Mouse (Mus musculus) layer of hippocampus, postnatal 10 days (tissue): ENCODE data around the gene Tchhl1. TPM values are rescaled to one million over a fixed set of nuclear protein-coding genes. Genes with fewer than 3 reads are reported as not detected.

ENCODE experiments used
- DNase-seq, 2 experiments: peaks; one replicate each; pipeline ENCODE4 v3.0.0; 2021; ENCODE audit warnings: low spot score in 2 of 2
- microRNA-seq, 2 experiments: library from miRNA; unstranded; fragments of <30 nt; microRNA quantifications; one replicate each; pipeline ENCODE4 v1.2.0; 2021
- total RNA-seq, 2 experiments: library from RNA; stranded (reverse); gene quantifications; 2 replicates each; pipeline ENCODE4 v1.2.3; 2021

Tchhl1 gene
- total RNA-seq, 2 experiments from 2014 or later: not detected

DNA sequence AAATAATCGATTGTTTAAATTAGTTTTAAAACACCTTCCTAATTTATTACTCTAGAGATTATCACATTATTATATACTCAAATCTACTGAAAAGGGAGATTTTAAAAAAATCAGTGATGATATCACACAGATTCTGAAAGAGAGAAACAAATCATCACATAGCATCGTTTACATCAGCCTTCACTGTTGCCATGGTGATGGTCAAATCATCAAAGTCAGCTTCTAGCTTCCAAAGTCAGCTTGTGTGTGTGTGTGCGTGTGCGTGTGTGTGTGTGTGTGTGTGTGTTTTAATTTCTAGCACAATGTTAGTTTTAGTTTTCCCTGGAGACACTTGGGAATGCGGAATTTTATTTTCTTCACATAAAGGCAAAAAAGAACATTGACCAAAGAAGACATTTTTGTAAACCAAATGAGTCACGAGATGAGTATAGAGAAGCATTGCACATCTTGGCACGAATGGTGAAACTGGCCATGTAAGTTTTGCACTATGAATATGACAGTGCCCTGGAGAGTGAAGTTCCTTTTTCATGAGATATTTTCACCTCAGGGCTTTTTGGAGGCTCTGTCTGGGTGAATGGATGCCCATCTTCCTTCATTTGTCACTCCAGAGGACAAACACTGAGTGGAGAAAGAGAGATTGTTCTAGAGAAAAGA is 36.1 kb downstream of the Tchhl1 start:
- no peak for DNase-seq

DNA sequence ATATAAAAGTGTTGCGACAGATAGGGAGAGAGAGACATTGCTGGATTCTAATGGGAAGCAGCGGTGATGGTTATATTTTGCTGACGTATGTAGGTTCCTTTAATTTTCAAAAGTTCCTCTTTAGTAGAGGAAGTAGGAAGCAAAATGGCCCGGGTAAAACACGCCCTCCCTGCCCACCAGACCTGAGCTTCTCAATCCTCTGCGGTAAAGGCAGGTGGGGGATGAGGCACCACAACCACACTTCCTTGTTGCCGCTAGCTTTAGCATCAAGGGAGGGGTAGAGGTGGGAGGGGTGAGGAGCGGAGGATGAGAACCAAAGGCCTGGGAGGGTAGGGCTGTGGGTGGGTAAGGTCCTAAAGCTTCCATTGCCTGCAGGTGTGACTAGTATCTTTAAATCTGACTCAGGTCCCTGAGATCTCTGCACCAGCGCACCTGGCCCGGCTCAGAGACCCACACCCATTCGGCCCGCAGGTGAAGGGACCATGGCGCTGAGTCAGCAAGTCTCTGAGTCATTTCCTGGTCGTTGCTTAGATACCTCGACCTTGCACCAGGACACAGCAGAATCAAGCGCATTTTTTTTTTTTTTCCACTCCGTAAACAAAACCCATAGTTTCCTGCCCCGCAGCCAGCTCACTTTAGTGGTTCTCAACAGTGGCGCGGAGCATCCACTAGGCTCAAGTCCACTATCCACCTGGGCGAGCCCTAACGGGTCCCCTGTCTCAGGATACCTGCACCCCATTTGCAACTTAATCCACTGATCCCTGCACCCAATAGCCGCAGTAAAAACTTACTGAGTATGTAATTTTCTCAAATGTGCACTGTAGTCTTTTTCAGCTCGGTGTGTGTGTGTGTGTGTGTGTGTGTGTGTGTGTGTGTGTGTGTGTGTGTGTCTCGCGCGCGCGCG is 37.7 kb downstream of the Tchhl1 start:
- no peak for DNase-seq

DNA sequence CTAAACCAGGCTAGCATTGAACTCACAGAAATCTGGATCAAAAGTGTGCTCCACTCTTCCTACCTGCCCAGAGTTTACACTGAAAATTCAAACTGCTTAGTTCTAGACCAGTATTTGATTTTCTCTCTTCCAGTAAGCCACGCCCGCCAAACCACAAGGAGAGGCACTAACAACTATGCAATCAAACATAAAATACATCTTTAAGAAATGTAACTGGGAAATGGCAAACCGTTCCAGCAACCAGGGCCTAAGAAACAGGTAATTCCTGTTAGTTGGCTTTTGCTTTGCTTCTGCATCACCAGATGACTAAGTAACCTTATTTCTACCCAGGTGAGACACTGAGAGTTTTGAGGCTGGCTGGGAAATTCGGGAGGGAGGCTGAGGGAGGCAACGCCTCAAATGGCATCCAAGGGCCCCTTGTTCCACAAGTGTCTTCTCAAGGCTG is 38.3 kb downstream of the Tchhl1 start:
- DNase-seq: no peak

DNA sequence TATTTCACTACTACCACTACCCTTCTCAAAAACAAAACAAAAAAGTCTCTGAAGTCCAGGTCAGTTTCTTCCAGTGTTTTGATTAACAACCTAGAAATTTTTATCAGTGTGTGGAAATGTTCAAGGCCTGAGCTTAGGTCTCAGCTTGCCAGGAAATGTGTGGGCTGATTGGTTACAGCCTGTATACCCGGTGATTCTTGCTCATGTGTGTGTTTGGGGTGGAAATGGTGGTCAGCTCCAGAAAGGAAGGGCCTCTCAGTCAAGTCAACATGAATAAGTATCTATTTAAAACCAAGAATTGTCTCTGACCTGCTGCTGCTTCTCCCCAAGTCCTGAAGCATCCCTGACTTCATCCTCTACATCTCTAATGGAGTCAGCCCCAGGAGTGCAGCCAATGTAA is 40.7 kb downstream of the Tchhl1 start:
- no peak for DNase-seq

DNA sequence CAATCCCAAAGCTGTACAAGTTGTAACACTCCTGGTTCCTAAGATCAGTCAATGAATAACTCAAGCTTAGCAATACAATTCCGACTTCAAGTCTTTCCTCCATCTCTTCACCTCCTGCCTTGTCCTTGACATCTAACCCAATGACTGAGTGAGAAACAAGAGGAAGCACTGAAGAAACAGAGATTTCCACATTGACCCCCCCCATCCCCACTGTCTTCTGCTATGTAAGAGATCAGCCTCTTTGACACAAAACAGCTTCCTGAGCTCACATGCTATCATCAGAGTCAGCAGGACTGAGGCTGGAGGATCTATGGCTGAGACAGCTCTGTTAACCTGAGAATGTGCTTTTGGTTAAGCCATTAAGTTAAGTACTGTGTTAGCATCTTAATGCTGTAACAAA is 42.5 kb downstream of the Tchhl1 start:
- DNase-seq: no peak

DNA sequence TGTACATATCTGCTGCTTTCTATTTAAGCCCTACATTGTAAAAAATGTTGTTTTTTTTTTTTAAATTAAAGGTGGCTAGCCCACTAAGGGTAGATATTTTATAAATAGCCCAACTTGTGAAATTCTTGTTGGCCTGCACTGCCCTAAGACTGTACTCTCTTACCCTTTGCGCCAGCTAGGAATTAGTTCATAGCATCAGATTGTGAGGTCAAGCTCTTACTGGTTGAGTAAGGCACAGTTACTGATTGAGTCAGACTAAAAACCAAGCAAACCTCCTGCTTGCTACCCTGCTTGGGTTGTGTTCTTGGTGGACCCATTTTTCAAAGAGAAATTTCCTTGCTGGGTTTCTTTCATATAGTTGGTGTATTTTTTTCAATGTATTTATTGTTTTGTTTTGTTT is 43.2 kb downstream of the Tchhl1 start:
- no peak for DNase-seq

DNA sequence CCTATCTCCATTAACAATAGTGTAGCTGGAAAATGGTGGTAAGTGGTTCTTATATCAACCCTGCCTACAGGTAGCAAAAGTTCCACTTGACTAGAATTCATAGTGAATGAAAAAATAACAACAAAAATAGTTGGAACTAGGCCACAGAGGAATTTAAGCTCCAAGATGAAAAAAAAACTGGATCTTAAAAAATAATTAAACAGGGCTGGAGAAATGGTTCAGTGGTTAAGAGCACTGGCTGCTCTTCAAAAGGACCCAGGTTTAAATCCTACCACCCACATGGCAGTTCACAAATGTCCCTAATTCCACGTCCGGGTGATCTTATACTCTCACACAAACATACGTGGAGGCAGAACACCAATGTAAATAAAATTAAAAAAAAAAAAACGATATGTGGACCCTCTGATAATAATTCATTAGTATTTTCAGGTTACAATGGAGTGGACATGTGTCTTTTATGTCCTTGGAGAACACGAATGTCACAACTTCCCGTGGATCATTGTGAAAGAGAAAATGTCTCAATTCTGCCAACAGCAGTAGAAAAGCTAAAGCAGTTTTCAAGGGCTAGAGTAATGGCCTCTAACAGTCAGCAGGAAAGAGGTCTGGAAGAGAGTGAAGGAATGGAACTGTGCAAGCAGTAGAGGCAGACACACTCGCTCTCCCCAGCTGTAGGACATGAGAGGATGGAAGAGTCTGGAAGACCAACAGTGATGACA is 44.0 kb downstream of the Tchhl1 start:
- no peak for DNase-seq

DNA sequence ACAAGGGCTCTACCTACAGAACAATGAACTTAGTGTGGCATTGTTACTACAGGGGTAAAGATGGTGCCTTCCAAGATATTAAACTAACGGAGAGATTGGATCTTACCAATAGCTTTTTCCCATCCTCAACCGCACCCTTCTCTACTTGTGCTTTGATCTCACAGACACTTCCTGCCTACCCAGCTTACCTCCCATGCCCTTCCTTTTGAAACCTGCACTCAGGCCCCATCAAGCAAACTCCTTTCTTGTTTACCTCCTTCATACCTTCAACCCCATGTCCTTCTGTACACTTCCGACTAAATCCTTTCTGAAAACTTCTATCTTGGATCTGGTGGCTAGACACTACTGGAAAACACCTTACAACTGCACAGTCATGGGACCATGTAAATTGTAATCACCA is 46.1 kb downstream of the Tchhl1 start:
- no peak for DNase-seq

DNA sequence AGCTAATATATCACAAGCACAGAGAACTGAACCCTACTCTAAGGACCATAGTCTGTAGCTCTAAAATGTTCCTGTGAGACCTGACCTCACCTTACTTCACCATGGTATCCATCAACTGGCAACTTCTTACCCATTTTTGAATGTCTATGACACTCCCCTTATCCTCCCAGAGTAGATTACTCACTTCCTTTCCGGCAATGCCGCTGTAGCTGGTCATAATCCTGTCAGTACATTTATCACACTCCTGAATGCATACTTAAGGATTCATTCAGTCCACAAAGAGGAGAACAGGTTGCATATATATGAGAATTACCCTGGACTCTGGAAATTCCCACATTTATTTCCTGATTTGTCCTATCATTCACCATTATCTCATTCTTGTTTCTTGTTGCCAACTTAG is 48.8 kb downstream of the Tchhl1 start:
- no peak for DNase-seq

DNA sequence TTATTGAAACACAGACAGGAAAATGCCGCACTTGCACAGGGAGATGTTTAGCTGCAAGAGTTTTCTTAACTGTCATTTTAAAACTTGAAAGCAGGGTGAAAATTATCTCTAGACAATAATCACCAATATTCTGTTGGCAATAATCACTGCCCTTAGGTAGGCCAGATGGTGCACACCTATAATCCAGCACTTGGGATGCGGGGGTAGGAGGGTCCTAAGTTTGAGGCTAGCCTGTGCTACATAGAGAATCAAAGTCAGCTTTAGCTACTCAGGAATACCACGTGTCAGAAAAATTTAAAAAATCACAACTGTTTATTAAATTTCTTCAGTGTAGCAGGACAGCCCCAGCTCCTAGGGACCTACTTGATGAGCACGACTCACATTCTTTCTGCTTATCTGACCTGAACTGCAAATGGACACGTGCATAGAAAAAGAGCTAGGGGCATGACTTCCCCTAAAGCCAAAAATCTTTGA is 51.3 kb downstream of the Tchhl1 start:
- DNase-seq: no peak

DNA sequence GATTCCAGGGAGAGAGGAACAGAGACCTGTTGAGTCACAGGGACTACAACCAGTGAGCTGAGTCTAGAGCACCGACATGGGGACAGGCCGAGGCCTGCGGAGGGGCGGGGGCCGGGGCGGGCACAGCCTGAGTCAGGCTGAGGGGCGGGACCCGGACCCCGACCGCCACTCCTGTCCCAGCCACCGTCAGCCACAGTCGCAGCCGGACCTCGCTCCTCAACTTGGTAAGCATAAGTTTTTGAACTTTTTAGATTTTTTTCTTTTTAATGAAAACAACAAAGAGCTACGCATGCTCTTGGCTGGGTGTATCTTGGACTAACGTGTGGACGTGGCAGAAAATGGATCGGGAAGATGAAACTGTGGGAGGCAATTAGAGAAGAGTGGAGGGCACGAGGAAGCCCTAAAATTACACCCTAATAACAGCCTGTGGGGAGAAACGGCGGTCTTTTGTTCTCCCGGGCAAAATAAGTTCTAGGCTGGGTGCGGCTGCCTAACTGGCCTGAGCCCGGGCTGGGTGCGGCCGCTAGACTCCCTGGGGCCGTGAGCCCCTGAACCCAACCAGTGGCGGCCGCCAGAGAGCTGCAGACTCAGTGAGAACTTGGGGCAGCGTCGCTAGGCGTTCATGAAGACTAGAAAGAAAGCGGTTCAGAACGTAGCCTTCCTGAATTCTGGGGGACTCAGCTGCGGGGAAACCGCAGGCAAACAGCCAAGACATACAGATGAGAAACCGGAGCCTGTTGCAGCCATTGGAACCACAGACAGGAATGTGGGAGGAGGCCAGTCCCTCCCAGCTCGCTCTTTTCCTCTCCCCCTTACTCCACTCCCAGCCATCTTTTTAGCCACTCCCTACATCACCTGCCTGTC is 52.0 kb downstream of the Tchhl1 start, which contains the start of gene S100a11:
S100a11 (plus strand) TSS at position 159 of the 864 bp plus-strand sequence.
- DNase-seq: peak; percentile 6 to 19

Small RNAs within 50 kb of the gene (microRNA-seq; reads per million reads assigned to microRNA genes)
- 0 reads per million in 2 experiments for gene Gm22752

Other genes starting within 250 kb of the Tchhl1 start
- gene Flg, start 195.2 kb upstream of the Tchhl1 start, total RNA-seq: not detected
- not detected for gene Hrnr, start 149.0 kb upstream of the Tchhl1 start, total RNA-seq
- gene Rptn, start 75.1 kb upstream of the Tchhl1 start, total RNA-seq: not detected
- gene Tchh, start 26.4 kb upstream of the Tchhl1 start, total RNA-seq: 1 to 10 TPM; 1.4 to 1.6 TPM
- 10 to 100 TPM; 16.1 to 20.2 TPM for gene S100a11, start 51.7 kb downstream of the Tchhl1 start, total RNA-seq
- 10 to 100 TPM; 66.3 to 71.8 TPM for gene S100a10, start 86.3 kb downstream of the Tchhl1 start, total RNA-seq
- gene Tdpoz2, start 183.9 kb downstream of the Tchhl1 start, total RNA-seq: not detected
- not detected for gene Tdpoz1, start 207.6 kb downstream of the Tchhl1 start, total RNA-seq
- gene Gm37596, start 224.3 kb downstream of the Tchhl1 start, total RNA-seq: not detected